Mouse (Mus musculus) liver, embryonic 14.5 days (tissue): ENCODE results near the gene Pck2.

Experiments
- CTCF ChIP-seq: IDR thresholded peaks from 2 replicates; pipeline ENCODE4 v1.5.1; 2016; ENCODE audit warnings: antibody characterized with exemption, low read depth, control low read depth
- EP300 ChIP-seq: IDR thresholded peaks from 2 replicates; pipeline ENCODE4 v1.6.1; 2016; ENCODE audit warnings: antibody characterized with exemption, low read depth

GRCm38 (mm10) chr14:55567496-55567895 lies 27.4 kb downstream of the Pck2 start:
- TF ChIP-seq EP300 (no peak), CTCF (no peak)
